Mouse (Mus musculus): ENCODE measurements at regions not wholly inside any gene's neighbourhood (a gene's known extent, or its start where the extent isn't known, plus 50 kb on each side); places are given as distances from the start of the nearest gene placed in this dataset.

DNA sequence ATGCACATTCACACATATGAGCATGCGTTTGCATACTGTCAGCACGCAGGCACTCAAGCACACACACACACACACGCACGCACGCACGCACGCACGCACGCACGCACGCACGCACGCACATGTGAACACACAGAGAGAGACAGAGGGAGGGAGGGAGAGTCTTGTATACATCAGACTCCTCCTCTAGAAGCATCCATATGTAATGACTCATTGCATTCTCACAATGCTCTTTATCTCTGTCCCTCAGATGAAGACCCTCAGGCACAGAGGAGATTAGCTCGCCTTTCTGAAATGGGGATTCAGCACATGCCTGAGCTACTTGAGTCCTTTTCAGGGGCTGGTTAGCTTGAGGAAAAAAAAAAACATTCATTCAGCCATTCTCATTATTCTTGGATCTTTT lies 79.6 kb upstream of the 1700025G04Rik start:
- H3K27ac ChIP-seq (ENCODE audit: insufficient read depth, low read depth, low read length) = no peak overlapping the region
- H3K27me3 ChIP-seq (replicated peaks; ENCODE audit: control insufficient read depth, insufficient read depth, low read length) = no peaks in the 10 kb centered on the region
- DNase-seq = no peak
- TF ChIP-seq POLR2A (IDR thresholded peaks at IDR 0.05; ENCODE audit: low read depth, low read length) = no peak
- no peak for TF ChIP-seq CTCF (conservative IDR thresholded peaks at IDR 0.05; ENCODE audit: insufficient read depth, insufficient read length, low read depth, low read length)
- WGBS = 93% methylated on average over 14 of the region's 14 CpGs
- H3K4me3 ChIP-seq (ENCODE audit: insufficient read depth, low read depth, low read length) = no peak overlapping the region
- no peaks in the 10 kb centered on the region for H3K36me3 ChIP-seq (ENCODE audit: control insufficient read depth, insufficient read depth, low read length)
- H3K4me1 ChIP-seq (ENCODE audit: control insufficient read depth, insufficient read depth, low read length) = no peaks in the 10 kb centered on the region

DNA sequence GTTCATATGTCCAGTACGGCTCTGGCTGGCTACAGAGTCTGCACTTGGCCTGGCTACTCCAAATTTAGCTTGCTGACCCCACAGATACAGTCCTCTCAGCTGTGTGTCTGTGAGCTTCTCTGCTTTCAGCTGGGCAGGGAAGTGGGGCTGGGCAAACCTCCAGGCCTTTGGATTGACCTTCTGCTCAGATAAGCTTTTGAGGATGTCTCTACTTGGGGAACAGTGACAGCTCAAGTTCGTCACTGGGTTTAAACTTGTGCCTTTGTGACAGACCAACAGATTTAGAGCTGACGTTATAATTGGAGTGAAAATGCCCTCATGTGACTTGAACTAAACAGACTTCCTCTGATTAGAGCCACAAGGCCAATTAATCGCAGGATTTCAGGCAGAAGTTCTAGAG lies 78.4 kb upstream of the 1700025G04Rik start:
- 57% methylated on average over 4 of the region's 4 CpGs for WGBS
- peak; percentile 53 for DNase-seq

DNA sequence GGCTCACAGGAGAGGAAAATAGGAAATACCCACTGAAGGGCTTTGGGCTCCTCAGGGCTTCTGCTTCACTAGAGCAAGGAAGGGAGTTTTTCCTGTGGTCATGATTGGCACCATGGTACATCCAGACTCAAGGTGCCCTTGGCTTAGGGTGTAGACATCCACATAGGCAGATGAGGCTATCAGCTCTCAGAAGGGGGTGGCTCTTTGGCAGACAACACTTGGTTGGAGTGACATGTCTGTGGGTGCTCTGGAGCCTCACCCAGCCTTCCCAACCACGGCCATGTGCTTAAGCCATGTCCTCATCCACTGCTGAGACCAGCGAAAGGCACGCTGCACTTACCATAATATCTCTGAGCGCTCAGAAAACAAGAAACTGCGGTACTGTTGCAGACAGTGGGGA lies 77.8 kb upstream of the 1700025G04Rik start:
- H3K27ac ChIP-seq (ENCODE audit: insufficient read depth, low read depth, low read length) = no peak overlapping the region

More for the DNA sequence above, 78.4 kb upstream of the 1700025G04Rik start:
- Histone ChIP-seq H3K4me1 (ENCODE audit: control insufficient read depth, insufficient read depth, low read length) (no peaks in the 10 kb centered on the region), H3K27ac (ENCODE audit: insufficient read depth, low read depth, low read length) (no peak overlapping the region), H3K27me3 (replicated peaks; ENCODE audit: control insufficient read depth, insufficient read depth, low read length) (no peaks in the 10 kb centered on the region), H3K4me3 (ENCODE audit: insufficient read depth, low read depth, low read length) (no peak overlapping the region), H3K36me3 (ENCODE audit: control insufficient read depth, insufficient read depth, low read length) (no peaks in the 10 kb centered on the region)
- no peak for TF ChIP-seq CTCF (conservative IDR thresholded peaks at IDR 0.05; ENCODE audit: insufficient read depth, insufficient read length, low read depth, low read length)
- no peak for TF ChIP-seq POLR2A (IDR thresholded peaks at IDR 0.05; ENCODE audit: low read depth, low read length)

DNA sequence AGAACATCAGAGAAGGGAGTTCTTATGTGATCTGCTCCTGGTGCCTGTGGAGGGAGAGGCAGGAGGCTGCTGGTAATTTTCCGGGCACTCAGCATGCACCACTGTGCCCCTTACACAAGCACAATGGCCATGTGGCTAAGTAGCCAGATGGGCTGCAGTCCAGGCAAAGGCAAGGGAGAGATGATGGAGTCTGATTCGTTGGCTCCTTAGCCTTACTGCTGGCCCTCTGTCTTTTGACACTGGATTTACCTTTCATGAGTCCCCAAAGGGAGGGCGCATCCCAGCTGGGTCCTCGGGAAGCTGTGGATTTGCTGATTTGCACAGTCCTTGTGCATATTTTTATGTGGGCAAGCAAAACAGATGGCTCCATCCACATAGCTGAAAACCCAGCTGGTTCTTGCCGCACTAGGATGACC lies 75.6 kb upstream of the 1700025G04Rik start:
- TF ChIP-seq POLR2A (IDR thresholded peaks at IDR 0.05; ENCODE audit: low read depth, low read length) (no peak), CTCF (conservative IDR thresholded peaks at IDR 0.05; ENCODE audit: insufficient read depth, insufficient read length, low read depth, low read length) (no peak)
- Histone ChIP-seq H3K27ac (ENCODE audit: insufficient read depth, low read depth, low read length) (no peak overlapping the region), H3K27me3 (replicated peaks; ENCODE audit: control insufficient read depth, insufficient read depth, low read length) (no peaks in the 10 kb centered on the region), H3K4me1 (ENCODE audit: control insufficient read depth, insufficient read depth, low read length) (no peaks in the 10 kb centered on the region), H3K4me3 (ENCODE audit: insufficient read depth, low read depth, low read length) (no peak overlapping the region), H3K36me3 (ENCODE audit: control insufficient read depth, insufficient read depth, low read length) (no peaks in the 10 kb centered on the region)
- DNase-seq = no peak
- WGBS = 71% methylated on average over 5 of the region's 5 CpGs

More for the DNA sequence above, 77.8 kb upstream of the 1700025G04Rik start:
- TF ChIP-seq POLR2A (IDR thresholded peaks at IDR 0.05; ENCODE audit: low read depth, low read length) (no peak), CTCF (conservative IDR thresholded peaks at IDR 0.05; ENCODE audit: insufficient read depth, insufficient read length, low read depth, low read length) (no peak)
- Histone ChIP-seq H3K4me3 (ENCODE audit: insufficient read depth, low read depth, low read length) (no peak overlapping the region), H3K27me3 (replicated peaks; ENCODE audit: control insufficient read depth, insufficient read depth, low read length) (no peaks in the 10 kb centered on the region), H3K4me1 (ENCODE audit: control insufficient read depth, insufficient read depth, low read length) (no peaks in the 10 kb centered on the region), H3K36me3 (ENCODE audit: control insufficient read depth, insufficient read depth, low read length) (no peaks in the 10 kb centered on the region)
- WGBS = 89% methylated on average over 5 of the region's 5 CpGs
- DNase-seq = no peak

DNA sequence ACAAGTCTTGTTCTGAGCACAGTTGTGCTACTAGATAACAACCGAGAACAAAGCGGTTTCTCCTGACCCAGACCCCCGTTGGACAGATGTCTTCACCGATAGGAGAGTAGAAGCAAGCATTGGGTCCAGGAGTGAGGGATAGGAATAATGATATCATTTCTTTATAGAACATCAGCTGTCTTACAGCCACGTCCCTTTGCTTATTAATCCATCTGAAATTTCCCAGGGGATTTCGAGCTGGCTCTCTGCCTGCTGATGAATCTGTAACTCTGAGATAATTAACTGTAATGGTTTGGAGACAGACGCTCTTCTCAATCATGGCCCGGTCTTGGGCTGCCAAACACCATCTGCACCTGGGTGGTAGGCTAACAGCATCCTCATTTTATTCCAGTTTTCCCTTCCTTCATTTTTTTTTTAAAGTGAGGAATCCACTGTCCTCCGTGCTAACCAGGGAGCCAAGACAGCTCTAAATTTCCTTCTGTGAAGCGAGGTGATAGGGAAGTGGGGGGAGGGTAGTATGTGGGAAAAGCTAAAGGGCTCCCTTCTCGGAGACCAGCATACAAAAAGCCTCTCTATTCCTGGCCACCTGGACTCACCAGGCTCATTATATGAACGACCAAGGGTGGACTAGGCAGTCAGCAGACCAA lies 75.0 kb upstream of the 1700025G04Rik start:
- no peak overlapping the region for H3K4me3 ChIP-seq (ENCODE audit: insufficient read depth, low read depth, low read length)
- DNase-seq = no peak
- no peaks in the 10 kb centered on the region for H3K27me3 ChIP-seq (replicated peaks; ENCODE audit: control insufficient read depth, insufficient read depth, low read length)
- H3K36me3 ChIP-seq (ENCODE audit: control insufficient read depth, insufficient read depth, low read length) = no peaks in the 10 kb centered on the region
- TF ChIP-seq CTCF (conservative IDR thresholded peaks at IDR 0.05; ENCODE audit: insufficient read depth, insufficient read length, low read depth, low read length) (no peak), POLR2A (IDR thresholded peaks at IDR 0.05; ENCODE audit: low read depth, low read length) (no peak)
- H3K27ac ChIP-seq (ENCODE audit: insufficient read depth, low read depth, low read length) = no peak overlapping the region
- 61% methylated on average over 12 of the region's 12 CpGs for WGBS
- no peaks in the 10 kb centered on the region for H3K4me1 ChIP-seq (ENCODE audit: control insufficient read depth, insufficient read depth, low read length)

DNA sequence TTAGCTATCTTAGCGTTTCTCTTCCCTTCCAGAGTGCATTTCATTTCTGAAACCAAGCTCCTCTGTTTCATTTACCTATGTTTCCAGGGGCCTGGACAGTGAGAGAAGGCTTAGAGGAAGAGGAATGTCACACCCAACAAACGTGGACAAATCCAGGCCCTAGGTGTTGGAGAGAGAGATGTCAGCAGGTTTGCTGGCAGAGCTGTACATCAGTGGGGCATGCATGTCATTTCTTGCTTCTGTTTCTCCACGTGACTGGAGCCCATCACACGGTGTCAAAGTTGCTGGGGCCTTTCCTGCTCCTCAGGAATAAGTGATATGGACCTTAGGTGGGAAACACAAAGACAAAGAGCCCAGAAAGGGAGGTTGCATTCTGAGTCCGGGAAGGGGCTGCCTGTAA lies 74.3 kb upstream of the 1700025G04Rik start:
- no peak for TF ChIP-seq CTCF (conservative IDR thresholded peaks at IDR 0.05; ENCODE audit: insufficient read depth, insufficient read length, low read depth, low read length)
- TF ChIP-seq POLR2A (IDR thresholded peaks at IDR 0.05; ENCODE audit: low read depth, low read length) = no peak
- no peaks in the 10 kb centered on the region for H3K36me3 ChIP-seq (ENCODE audit: control insufficient read depth, insufficient read depth, low read length)
- H3K4me3 ChIP-seq (ENCODE audit: insufficient read depth, low read depth, low read length) = no peak overlapping the region
- no peak for DNase-seq
- WGBS = 78% methylated on average over 5 of the region's 5 CpGs
- no peak overlapping the region for H3K27ac ChIP-seq (ENCODE audit: insufficient read depth, low read depth, low read length)
- H3K27me3 ChIP-seq (replicated peaks; ENCODE audit: control insufficient read depth, insufficient read depth, low read length) = no peaks in the 10 kb centered on the region
- H3K4me1 ChIP-seq (ENCODE audit: control insufficient read depth, insufficient read depth, low read length) = no peaks in the 10 kb centered on the region

DNA sequence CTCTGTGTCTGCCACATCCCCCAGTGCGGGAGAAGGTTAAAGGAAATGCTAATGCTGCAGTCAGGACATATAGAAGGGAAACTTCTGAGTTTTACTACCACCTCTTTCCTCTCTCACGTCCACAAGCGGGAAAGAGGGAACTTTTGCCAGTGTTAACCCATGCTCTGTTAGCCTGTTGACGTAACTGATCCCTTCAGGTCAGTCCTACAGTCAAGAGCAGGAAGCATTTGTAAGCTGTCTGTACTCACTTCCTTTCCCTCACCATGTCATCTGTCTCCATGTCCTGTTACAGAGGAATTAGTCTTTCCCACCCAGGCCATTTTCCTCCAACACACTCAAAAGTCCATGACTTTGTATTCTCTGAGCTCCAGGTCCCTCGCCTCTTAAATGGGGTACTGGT lies 62.5 kb upstream of the 1700025G04Rik start:
- no peaks in the 10 kb centered on the region for H3K36me3 ChIP-seq (ENCODE audit: control insufficient read depth, insufficient read depth, low read length)
- DNase-seq = no peak
- H3K4me1 ChIP-seq (ENCODE audit: control insufficient read depth, insufficient read depth, low read length) = no peaks in the 10 kb centered on the region
- H3K4me3 ChIP-seq (ENCODE audit: insufficient read depth, low read depth, low read length) = no peak overlapping the region
- H3K27me3 ChIP-seq (replicated peaks; ENCODE audit: control insufficient read depth, insufficient read depth, low read length) = no peaks in the 10 kb centered on the region
- TF ChIP-seq POLR2A (IDR thresholded peaks at IDR 0.05; ENCODE audit: low read depth, low read length) = no peak
- no peak for TF ChIP-seq CTCF (conservative IDR thresholded peaks at IDR 0.05; ENCODE audit: insufficient read depth, insufficient read length, low read depth, low read length)
- no peak overlapping the region for H3K27ac ChIP-seq (ENCODE audit: insufficient read depth, low read depth, low read length)
- WGBS = 69% methylated on average over 5 of the region's 5 CpGs

Data from kidney, adult 2 months (tissue).